Mouse (Mus musculus): Measurements from ENCODE around the gene Svs4. TPM values are rescaled to one million over a fixed set of nuclear protein-coding genes. Genes with fewer than 3 reads are reported as not detected.

Gene Svs4
- polyA plus RNA-seq, 1 experiment from 2014 or later: not detected

Other genes starting within 250 kb of the Svs4 start
- gene Stk4, start 208.1 kb downstream of the Svs4 start, polyA plus RNA-seq (2015; fragmentation: Nextera tagmentation; extraction: Ambion mirVana): 21.0 and 23.4 TPM in 2 replicates
- 60.8 and 64.9 TPM in 2 replicates for gene Tomm34, start 207.3 kb downstream of the Svs4 start, polyA plus RNA-seq (2015; fragmentation: Nextera tagmentation; extraction: Ambion mirVana)
- 0.23 and 0.28 TPM in 2 replicates for gene Kcns1, start 107.3 kb downstream of the Svs4 start, polyA plus RNA-seq (2015; fragmentation: Nextera tagmentation; extraction: Ambion mirVana)
- 0.13 TPM in 1 of 2 replicates, not detected in the other for gene Wfdc5, start 95.7 kb downstream of the Svs4 start, polyA plus RNA-seq (2015; fragmentation: Nextera tagmentation; extraction: Ambion mirVana)
- 0.55 TPM in 1 of 2 replicates, not detected in the other for gene Wfdc12, start 87.9 kb downstream of the Svs4 start, polyA plus RNA-seq (2015; fragmentation: Nextera tagmentation; extraction: Ambion mirVana)
- gene Wfdc15a, start 78.3 kb downstream of the Svs4 start, polyA plus RNA-seq (2015; fragmentation: Nextera tagmentation; extraction: Ambion mirVana): not detected in 2 replicates
- gene Wfdc15b, start 56.8 kb downstream of the Svs4 start, polyA plus RNA-seq (2015; fragmentation: Nextera tagmentation; extraction: Ambion mirVana): 70.1 and 91.1 TPM in 2 replicates
- not detected in 2 replicates for gene Svs2, start 40.0 kb downstream of the Svs4 start, polyA plus RNA-seq (2015; fragmentation: Nextera tagmentation; extraction: Ambion mirVana)
- gene Svs3b, start 21.8 kb downstream of the Svs4 start, polyA plus RNA-seq (2015; fragmentation: Nextera tagmentation; extraction: Ambion mirVana): not detected in 2 replicates
- gene Svs3a, start 10.8 kb upstream of the Svs4 start, polyA plus RNA-seq (2015; fragmentation: Nextera tagmentation; extraction: Ambion mirVana): not detected in 2 replicates
- gene Svs6, start 38.3 kb upstream of the Svs4 start, polyA plus RNA-seq (2015; fragmentation: Nextera tagmentation; extraction: Ambion mirVana): not detected in 2 replicates
- not detected in 2 replicates for gene Svs5, start 54.3 kb upstream of the Svs4 start, polyA plus RNA-seq (2015; fragmentation: Nextera tagmentation; extraction: Ambion mirVana)
- gene Slpi, start 110.6 kb upstream of the Svs4 start, polyA plus RNA-seq (2015; fragmentation: Nextera tagmentation; extraction: Ambion mirVana): 2.4 and 2.7 TPM in 2 replicates
- 0.05 and 0.08 TPM in 2 replicates for gene Rbpjl, start 124.7 kb upstream of the Svs4 start, polyA plus RNA-seq (2015; fragmentation: Nextera tagmentation; extraction: Ambion mirVana)
- 1.1 and 2.4 TPM in 2 replicates for gene Matn4, start 126.7 kb upstream of the Svs4 start, polyA plus RNA-seq (2015; fragmentation: Nextera tagmentation; extraction: Ambion mirVana)
- gene Sdc4, start 165.4 kb upstream of the Svs4 start, polyA plus RNA-seq (2015; fragmentation: Nextera tagmentation; extraction: Ambion mirVana): 149 and 161 TPM in 2 replicates
- 59.2 and 64.2 TPM in 2 replicates for gene Sys1, start 178.5 kb upstream of the Svs4 start, polyA plus RNA-seq (2015; fragmentation: Nextera tagmentation; extraction: Ambion mirVana)
- 7.7 and 8.3 TPM in 2 replicates for gene Gm20458, start 182.5 kb upstream of the Svs4 start, polyA plus RNA-seq (2015; fragmentation: Nextera tagmentation; extraction: Ambion mirVana)
- gene Trp53tg5, start 195.3 kb upstream of the Svs4 start, polyA plus RNA-seq (2015; fragmentation: Nextera tagmentation; extraction: Ambion mirVana): not detected in 2 replicates
- gene Dbndd2, start 207.6 kb upstream of the Svs4 start, polyA plus RNA-seq (2015; fragmentation: Nextera tagmentation; extraction: Ambion mirVana): 13.0 and 14.0 TPM in 2 replicates
- 65.1 and 69.6 TPM in 2 replicates for gene Pigt, start 219.1 kb upstream of the Svs4 start, polyA plus RNA-seq (2015; fragmentation: Nextera tagmentation; extraction: Ambion mirVana)